13 mouse cellular contexts compared by ENCODE assay signal in genomic region chr2:168461865-168462264, GRCm38 (mm10).
"Had no signal": no experiment of that assay in that cellular context is flagged by ENCODE, and none has a peak within 500 bp of the region (broad histone marks: within the 10 kb centered on the region; RNA-seq: fewer than 3 reads in every experiment).

No protein-coding gene starts in this region.

- H3K4me1 ChIP-seq: neural tube, embryonic 13.5 days had no signal

- H3K27ac ChIP-seq: layer of hippocampus, adult 2 months; liver, embryonic 14.5 days; midbrain, embryonic 12.5 days; neural tube, embryonic 13.5 days had no signal

- H3K27me3 ChIP-seq: midbrain, embryonic 12.5 days; neural tube, embryonic 13.5 days had no signal

- DNase-seq: kidney, adult 9 months; kidney, postnatal 10 days; kidney, postnatal 4 days; lung, adult 18-20 months; retina, postnatal 1 day; right cerebral cortex, postnatal 14 days; thymus, adult 18-20 months; thymus, postnatal 14 days had no signal

- H3K9ac ChIP-seq: liver, embryonic 14.5 days; midbrain, embryonic 12.5 days; neural tube, embryonic 13.5 days had no signal

- H3K9me3 ChIP-seq: midbrain, embryonic 12.5 days; neural tube, embryonic 13.5 days had no signal

- H3K4me3 ChIP-seq: layer of hippocampus, adult 2 months; midbrain, embryonic 12.5 days; neural tube, embryonic 13.5 days had no signal

- H3K4me2 ChIP-seq: midbrain, embryonic 12.5 days; neural tube, embryonic 13.5 days had no signal

- H3K36me3 ChIP-seq: midbrain, embryonic 12.5 days; neural tube, embryonic 13.5 days had no signal

- ATAC-seq: midbrain, embryonic 16.5 days had no signal
